Mouse (Mus musculus) liver, adult 2 months (tissue): ENCODE measurements around the gene Mllt11.

Experiments used
- CTCF ChIP-seq: fragments of 200-500 bp; IDR thresholded peaks from 2 replicates; pipeline ENCODE4 v1.5.1; 2011; ENCODE audit warnings: low read depth, low read length, control low read depth
- POLR2A ChIP-seq: fragments of 200-500 bp; IDR thresholded peaks from 2 replicates; pipeline ENCODE4 v1.6.1; 2011; ENCODE audit warnings: low read length, control low read depth; ENCODE audit not compliant: insufficient read depth; ENCODE audit errors: extremely low read depth

- TF ChIP-seq POLR2A (0 out of 2 replicates have a peak, but pooled peaks have one; percentile 33), CTCF (no peak)
Observed at GRCm38 (mm10) chr3:95281216-95282126, 49.5 kb upstream of the Mllt11 start, which contains the start of the genes Mindy1 and Prune1.
